In the genomic region with DNA sequence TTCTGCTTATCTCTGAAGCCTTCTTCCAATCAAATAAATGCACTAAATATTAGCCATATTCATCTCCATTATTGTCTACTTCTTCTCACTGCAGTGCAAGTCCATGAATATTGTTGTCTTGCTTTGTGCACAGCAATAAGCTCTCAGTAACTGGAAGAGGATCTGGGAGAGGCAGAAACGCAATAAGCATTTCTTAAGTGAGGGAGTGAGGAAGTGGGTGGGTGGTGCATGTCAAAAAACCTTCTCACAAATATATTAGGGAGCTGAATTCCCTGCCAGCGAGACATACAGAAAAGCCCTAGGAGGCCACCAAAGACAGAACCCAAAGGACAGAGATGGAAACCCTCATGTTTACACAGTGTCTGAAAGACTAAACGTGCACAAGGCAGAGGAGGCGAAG, we compare ENCODE assay signal across 26 mouse cellular contexts. TPM values are rescaled to one million over a fixed set of nuclear protein-coding genes. Genes with fewer than 3 reads are reported as not detected.
DNase-seq lines count a peak whose midpoint lies in the region; ATAC-seq and TF ChIP-seq lines count a peak whose summit lies in the region.
"Had no signal": no experiment of that assay in that cellular context is flagged by ENCODE, and none has a peak within 500 bp of the region (broad histone marks: within the 10 kb centered on the region; RNA-seq: fewer than 3 reads in every experiment).

No protein-coding gene starts in this region.

- peak; percentile 65 for ATAC-seq in frontal cortex, adult (ENCODE audit: low TSS enrichment)
- ATAC-seq: activated CD4-positive, CD25-positive, alpha-beta regulatory T cell, adult 4 months; CD4-positive, CD25-positive, alpha-beta regulatory T cell, adult 4 months; forebrain, embryonic 14.5 days; forebrain, embryonic 16.5 days; Patski had no signal

- no peak overlapping the region for H3K4me3 ChIP-seq in left cerebral cortex, adult 2 months
- H3K4me3 ChIP-seq: embryonic facial prominence, embryonic 13.5 days; embryonic facial prominence, embryonic 15.5 days; erythroblast, embryonic 14.5 days; forebrain, embryonic 10.5 days; forebrain, embryonic 12.5 days had no signal

- no peak for TF ChIP-seq CTCF in left cerebral cortex, adult 2 months (IDR thresholded peaks at IDR 0.05)

- DNase-seq in frontal cortex, postnatal 25 days (ENCODE audit: low spot score in 2 of 2), result no peak
- DNase-seq in left cerebral cortex, adult 2 months (ENCODE audit: extremely low spot score in 1 of 2, low spot score in 2 of 2), result no peak
- no peak for DNase-seq in left cerebral cortex, postnatal 36 days (ENCODE audit: low spot score in 2 of 2)
- DNase-seq in right cerebral cortex, adult 2 months (ENCODE audit: low spot score in 2 of 2), result peak; percentile 22 to 23
- DNase-seq in right cerebral cortex, postnatal 36 days (ENCODE audit: low spot score in 2 of 2), result no peak
- DNase-seq: adrenal gland, adult 8-10 months; adrenal gland, postnatal 14 days; adrenal gland, postnatal 36 days; B cell, adult 2 months; cerebellum, adult 11 months; cerebellum, adult 18-20 months; cerebellum, adult 8-10 months; cerebellum, adult 9-11 months; cerebellum, postnatal 36 days; embryo, embryonic 11 days had no signal

- intact Hi-C loops in left cerebral cortex, adult 2 months (cut with DNase I), result no loop called here
- intact Hi-C loops in left cerebral cortex, postnatal 36 days (cut with DNase I), result no loop called here

- peak overlapping the region; percentile 40; the same call in 1 of the 2 replicates for H3K27ac ChIP-seq in left cerebral cortex, adult 2 months
- H3K27ac ChIP-seq: embryonic facial prominence, embryonic 13.5 days; embryonic facial prominence, embryonic 15.5 days; forebrain, embryonic 10.5 days; forebrain, embryonic 12.5 days had no signal

RNA-seq across cellular contexts. Expression of a gene that starts 35.1 kb away (rescaled TPM):
- 100 to 1,000 TPM; 369 to 377 TPM for total RNA-seq in left cerebral cortex, adult 2 months (2021)
- total RNA-seq in left cerebral cortex, postnatal 36 days (2021), result 100 to 1,000 TPM; 352 to 390 TPM

Comparison
In these comparisons a context has a peak if more than half of its experiments do, and no peak if none do; other contexts are left out.
1. DNase-seq: peak in right cerebral cortex, adult 2 months (2 of 2); none in frontal cortex, postnatal 25 days (0 of 2), left cerebral cortex, adult 2 months (0 of 2), left cerebral cortex, postnatal 36 days (0 of 2) and right cerebral cortex, postnatal 36 days (0 of 2).